Mouse (Mus musculus): ENCODE data around the gene Brd2.

Gene Brd2

GRCm38 (mm10) chr17:34133289-34133688 is 10.9 kb upstream of the Brd2 start:
- no peak for DNase-seq (ENCODE audit: low read depth, low spot score)

- no peak for DNase-seq (ENCODE audit: low read depth, low spot score)
Observed at GRCm38 (mm10) chr17:34131911-34132310, 9.5 kb upstream of the Brd2 start.

GRCm38 (mm10) chr17:34130073-34130947 is 7.9 kb upstream of the Brd2 start:
- DNase-seq (ENCODE audit: low read depth, low spot score): no peak

- DNase-seq (ENCODE audit: low read depth, low spot score): no peak
Observed at GRCm38 (mm10) chr17:34128944-34129791, 6.7 kb upstream of the Brd2 start.

- DNase-seq (ENCODE audit: low read depth, low spot score): no peak
Observed at GRCm38 (mm10) chr17:34128264-34128937, 6.0 kb upstream of the Brd2 start.

GRCm38 (mm10) chr17:34127475-34127874 is 5.0 kb upstream of the Brd2 start:
- DNase-seq (ENCODE audit: low read depth, low spot score): no peak

GRCm38 (mm10) chr17:34126826-34127420 is 4.5 kb upstream of the Brd2 start:
- no peak for DNase-seq (ENCODE audit: low read depth, low spot score)

- no peak for DNase-seq (ENCODE audit: low read depth, low spot score)
Observed at GRCm38 (mm10) chr17:34124649-34125048, 2.2 kb upstream of the Brd2 start.

- no peak for DNase-seq (ENCODE audit: low read depth, low spot score)
Observed at GRCm38 (mm10) chr17:34123518-34123917, 1.1 kb upstream of the Brd2 start.

- DNase-seq (ENCODE audit: low read depth, low spot score): no peak
Observed at GRCm38 (mm10) chr17:34123111-34123510, 677 bp upstream of the Brd2 start.

- DNase-seq (ENCODE audit: low read depth, low spot score): no peak
Observed at GRCm38 (mm10) chr17:34121879-34122187, 601 bp downstream of the Brd2 start.

GRCm38 (mm10) chr17:34121172-34121878 is 1.1 kb downstream of the Brd2 start:
- DNase-seq (ENCODE audit: low read depth, low spot score): peak; percentile 93

GRCm38 (mm10) chr17:34120814-34121171 is 1.6 kb downstream of the Brd2 start:
- DNase-seq (ENCODE audit: low read depth, low spot score): no peak

GRCm38 (mm10) chr17:34120180-34120723 is 2.2 kb downstream of the Brd2 start:
- peak; percentile 85 for DNase-seq (ENCODE audit: low read depth, low spot score)

GRCm38 (mm10) chr17:34119249-34120179 is 2.9 kb downstream of the Brd2 start, which contains the start of gene H2-DMa:
TSS of gene H2-DMa (plus strand) at chr17:34119541.
- DNase-seq (ENCODE audit: low read depth, low spot score): peak; percentile 99

- no peak for DNase-seq (ENCODE audit: low read depth, low spot score)
Observed at GRCm38 (mm10) chr17:34118873-34119248, 3.6 kb downstream of the Brd2 start.

GRCm38 (mm10) chr17:34118113-34118872 is 4.1 kb downstream of the Brd2 start:
- DNase-seq (ENCODE audit: low read depth, low spot score): no peak

GRCm38 (mm10) chr17:34117421-34118112 is 4.9 kb downstream of the Brd2 start:
- no peak for DNase-seq (ENCODE audit: low read depth, low spot score)
